Mouse (Mus musculus) limb, embryonic 15.5 days (tissue): Measurements from ENCODE around the gene Yif1b. TPM values are rescaled to one million over a fixed set of nuclear protein-coding genes. Genes with fewer than 3 reads are reported as not detected.

ENCODE experiments used
- ATAC-seq: fragments of 200-750 bp; cut with Nextera tagmentation; 2 replicates; pipeline ENCODE4 v1.8.0; 2017; ENCODE audit warnings: low read depth, moderate TSS enrichment; ENCODE audit not compliant: insufficient number of reproducible peaks, low FRiP score, low TSS enrichment
- H3K27ac ChIP-seq: fragments of 300-500 bp; sonication (generic); 2 replicates; pipeline ENCODE4 v1.5.1; 2015; ENCODE audit warnings: moderate library complexity, mild to moderate bottlenecking, inconsistent platforms
- H3K27me3 ChIP-seq: fragments of 300-500 bp; sonication (generic); 2 replicates; pipeline ENCODE4 v1.6.1; 2015; ENCODE audit warnings: inconsistent platforms
- H3K36me3 ChIP-seq: fragments of 300-500 bp; sonication (generic); 2 replicates; pipeline ENCODE4 v1.6.1; 2015; ENCODE audit warnings: inconsistent platforms
- H3K4me1 ChIP-seq: fragments of 300-500 bp; sonication (generic); 2 replicates; pipeline ENCODE4 v1.6.1; 2015; ENCODE audit warnings: inconsistent platforms
- H3K4me2 ChIP-seq: fragments of 300-500 bp; sonication (generic); 2 replicates; pipeline ENCODE4 v1.6.1; 2015; ENCODE audit warnings: mild to moderate bottlenecking, inconsistent platforms
- H3K4me3 ChIP-seq: fragments of 300-500 bp; sonication (generic); 2 replicates; pipeline ENCODE4 v1.5.1; 2015; ENCODE audit warnings: mild to moderate bottlenecking, inconsistent platforms
- H3K9ac ChIP-seq: fragments of 300-500 bp; sonication (generic); 2 replicates; pipeline ENCODE4 v1.6.1; 2015; ENCODE audit warnings: inconsistent platforms
- H3K9me3 ChIP-seq: fragments of 300-500 bp; sonication (generic); 2 replicates; pipeline ENCODE4 v1.6.1; 2016; ENCODE audit warnings: inconsistent platforms
- WGBS: fragments of 180-500 bp; shearing (Covaris S2); methylation state at CpG from one replicate; pipeline ENCODE4 v1.1.7; 2015; 5-methylcytosine and 5-hydroxymethylcytosine counted together
- polyA plus RNA-seq: library from polyadenylated mRNA; unstranded; fragments of >200 nt; fragmentation: Nextera tagmentation; extraction: Ambion mirVana; gene quantifications from 2 replicates; pipeline ENCODE4 v1.2.1, GENCODE M21; 2015

Gene Yif1b
- polyA plus RNA-seq, 1 experiment from 2014 or later: 137 TPM

DNA sequence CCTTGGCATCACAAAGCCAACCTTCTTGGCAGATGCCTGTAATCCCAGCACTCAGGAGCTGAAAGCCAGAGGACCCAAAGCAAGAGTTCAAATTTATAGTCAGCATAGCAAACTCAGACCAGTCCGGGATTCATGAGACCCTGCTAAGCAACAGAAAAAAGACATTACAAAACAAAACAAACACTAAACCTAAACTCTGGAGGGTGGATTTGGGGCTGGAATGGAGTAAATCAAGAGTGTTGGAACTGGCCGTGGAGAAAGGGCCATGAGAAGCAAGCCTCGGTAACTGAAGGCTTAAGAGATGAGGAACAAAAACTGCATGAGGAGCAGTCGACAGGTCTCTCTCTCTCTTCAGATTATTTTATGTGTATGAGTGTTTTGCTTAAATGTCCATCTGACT, 45.7 kb downstream of the Yif1b start:
- H3K27ac ChIP-seq: no peak overlapping the region
- 90% methylated on average over 4 of the region's 4 CpGs for WGBS
- no peak overlapping the region for H3K9ac ChIP-seq
- no peak overlapping the region for H3K4me3 ChIP-seq
- peaks cover 26% of the 10 kb centered on the region for H3K4me1 ChIP-seq
- H3K9me3 ChIP-seq: no peaks in the 10 kb centered on the region
- no peak for ATAC-seq
- H3K36me3 ChIP-seq: no peaks in the 10 kb centered on the region
- H3K27me3 ChIP-seq: peaks cover 22% of the 10 kb centered on the region
- no peak overlapping the region for H3K4me2 ChIP-seq

DNA sequence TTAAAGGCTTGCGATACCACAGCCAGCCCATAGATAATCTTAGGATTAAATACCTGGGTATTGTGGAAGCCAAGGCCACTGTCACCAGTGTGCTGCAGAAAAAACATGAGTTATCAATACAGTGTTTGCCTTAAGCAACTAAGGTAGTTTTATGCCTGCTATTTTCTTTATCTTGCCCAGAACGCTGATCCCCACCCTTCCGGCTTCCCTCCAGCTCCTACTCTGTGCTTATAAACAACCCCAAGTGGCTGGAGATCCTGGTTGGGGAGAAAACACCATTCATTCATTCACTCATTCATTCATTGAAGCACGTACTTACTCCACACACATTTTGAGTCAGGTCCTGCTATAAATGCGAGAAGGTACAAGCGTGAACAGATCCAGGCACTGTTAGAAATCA, 46.4 kb downstream of the Yif1b start:
- Histone ChIP-seq H3K36me3 (no peaks in the 10 kb centered on the region), H3K27me3 (peaks cover 22% of the 10 kb centered on the region), H3K27ac (no peak overlapping the region), H3K9ac (no peak overlapping the region), H3K4me2 (no peak overlapping the region), H3K4me1 (peaks cover 32% of the 10 kb centered on the region), H3K4me3 (no peak overlapping the region), H3K9me3 (no peaks in the 10 kb centered on the region)
- WGBS: 84% methylated on average over 6 of the region's 6 CpGs
- no peak for ATAC-seq

DNA sequence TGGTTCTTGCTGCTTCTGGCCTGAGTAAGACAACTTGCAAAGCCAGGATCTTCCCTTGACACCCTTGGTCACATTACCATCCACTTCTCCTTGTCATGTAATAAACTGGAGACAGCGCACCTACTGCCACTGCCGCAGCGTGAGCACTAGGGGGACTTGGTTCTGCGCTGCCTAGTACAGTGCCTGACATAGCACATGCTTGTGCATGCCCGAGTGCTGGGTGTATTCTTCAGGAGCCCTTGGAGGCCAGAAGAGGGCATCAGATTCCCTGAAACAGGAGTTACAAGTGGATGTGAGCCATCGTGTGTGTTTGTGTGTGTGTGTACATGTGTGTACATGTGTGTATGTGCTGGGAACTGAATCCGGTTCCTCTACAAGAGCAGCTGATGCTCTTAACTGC, 49.4 kb downstream of the Yif1b start:
- Histone ChIP-seq H3K4me3 (no peak overlapping the region), H3K4me1 (peaks cover 33% of the 10 kb centered on the region), H3K36me3 (no peaks in the 10 kb centered on the region), H3K27me3 (peaks cover 4% of the 10 kb centered on the region), H3K9me3 (no peaks in the 10 kb centered on the region), H3K9ac (no peak overlapping the region), H3K27ac (no peak overlapping the region), H3K4me2 (no peak overlapping the region)
- 80% methylated on average over 7 of the region's 7 CpGs for WGBS
- ATAC-seq: no peak

DNA sequence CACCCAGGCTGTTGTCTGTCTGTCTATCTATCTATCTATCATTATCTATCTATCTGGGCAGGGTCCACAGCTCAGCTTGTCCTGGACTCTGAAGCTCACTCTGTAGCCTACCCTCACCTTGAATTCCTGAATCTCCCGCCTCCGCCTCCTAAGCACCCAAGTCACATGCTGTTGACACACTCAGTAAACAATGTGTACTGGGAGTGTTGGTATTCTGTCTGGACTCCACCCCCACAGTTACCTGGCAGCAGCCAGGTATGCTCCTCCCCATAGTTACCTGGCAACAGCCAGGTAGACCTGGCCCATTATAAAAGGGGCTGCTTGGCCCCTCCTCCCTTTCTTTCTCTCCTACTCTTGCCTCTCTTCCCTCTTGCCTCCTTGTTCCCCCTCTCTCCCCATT, 50.0 kb downstream of the Yif1b start:
- Histone ChIP-seq H3K36me3 (no peaks in the 10 kb centered on the region), H3K4me2 (no peak overlapping the region), H3K4me3 (no peak overlapping the region), H3K27me3 (no peaks in the 10 kb centered on the region), H3K9me3 (no peaks in the 10 kb centered on the region), H3K27ac (no peak overlapping the region), H3K9ac (no peak overlapping the region), H3K4me1 (peaks cover 39% of the 10 kb centered on the region)
- ATAC-seq: no peak
- whole genome bisulfite sequencing: 83% methylated on average over 2 of the region's 2 CpGs

DNA sequence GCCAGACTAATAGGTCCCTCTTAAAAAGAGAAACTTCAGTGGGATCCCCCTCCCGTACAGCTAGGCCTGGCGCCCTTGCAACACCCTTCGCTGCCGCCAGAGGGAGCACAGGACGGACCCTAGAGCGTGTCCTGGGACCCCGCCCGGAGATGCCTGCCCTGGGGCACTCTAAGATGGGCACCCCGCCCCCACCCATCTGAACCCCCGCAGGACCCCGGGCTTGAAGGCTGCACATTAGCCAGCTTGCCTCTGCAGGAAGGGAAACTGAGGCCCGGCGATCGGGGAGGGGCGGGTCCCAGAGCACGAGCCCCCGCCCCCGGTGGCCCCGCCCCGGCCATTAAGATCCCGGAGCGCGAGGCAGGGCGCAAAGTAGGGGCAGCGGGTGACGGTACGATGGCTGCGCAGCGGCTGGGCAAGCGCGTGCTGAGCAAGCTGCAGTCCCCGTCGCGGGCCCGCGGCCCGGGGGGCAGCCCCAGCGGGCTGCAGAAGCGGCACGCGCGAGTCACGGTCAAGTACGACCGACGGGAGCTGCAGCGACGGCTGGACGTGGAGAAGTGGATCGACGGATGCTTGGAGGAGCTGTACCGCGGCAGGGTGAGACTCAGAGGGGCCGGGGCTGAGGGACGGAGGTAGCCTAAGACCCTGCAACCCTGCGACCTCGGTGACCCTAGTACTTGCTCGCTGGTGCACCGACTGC, 51.0 kb downstream of the Yif1b start, which contains the start of gene Ppp1r14a:
TSS of gene Ppp1r14a (plus strand) at position 367 of the 697 bp plus-strand sequence.
- Histone ChIP-seq H3K36me3 (no peaks in the 10 kb centered on the region), H3K4me3 (peak within 1 kb of the TSS; percentile 62), H3K4me1 (peaks cover 46% of the 10 kb centered on the region), H3K27ac (peak within 1 kb of the TSS; percentile 69), H3K27me3 (no peaks in the 10 kb centered on the region), H3K9ac (peak within 1 kb of the TSS; percentile 47), H3K4me2 (peak within 1 kb of the TSS; percentile 94), H3K9me3 (no peaks in the 10 kb centered on the region)
- under 1% methylated on average over 54 of the region's 59 CpGs for WGBS
- ATAC-seq: peak; percentile 49; the same call in 1 of the 2 replicates

DNA sequence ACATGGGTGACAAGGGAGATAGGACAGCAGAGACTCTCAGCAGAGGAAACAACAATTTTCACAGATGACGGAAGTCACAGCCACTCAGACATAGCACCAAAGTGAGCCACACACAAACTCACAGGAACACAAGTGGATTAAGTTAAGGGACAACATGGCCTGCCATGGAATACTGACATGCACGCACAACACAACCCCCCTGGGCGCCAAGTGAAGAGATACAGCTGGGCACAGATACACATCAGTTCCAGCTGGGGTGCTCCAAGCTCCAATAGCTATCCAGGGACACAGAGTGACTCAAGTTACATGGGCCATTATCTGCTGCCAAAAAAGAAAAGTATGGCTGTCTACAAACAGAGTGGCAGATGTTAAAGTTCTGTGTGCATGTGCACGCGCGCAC, 51.7 kb downstream of the Yif1b start:
- 70% methylated on average over 6 of the region's 6 CpGs for WGBS
- Histone ChIP-seq H3K4me3 (peak overlapping the region; percentile 62), H3K4me1 (peaks cover 48% of the 10 kb centered on the region), H3K36me3 (no peaks in the 10 kb centered on the region), H3K4me2 (peak overlapping the region; percentile 94), H3K9me3 (no peaks in the 10 kb centered on the region), H3K9ac (0 out of 2 replicates have a peak overlapping the region, but pooled peaks have one; percentile 47), H3K27ac (0 out of 2 replicates have a peak overlapping the region, but pooled peaks have one; percentile 69), H3K27me3 (no peaks in the 10 kb centered on the region)
- ATAC-seq: 0 out of 2 replicates have a peak, but pooled peaks have one; percentile 2

DNA sequence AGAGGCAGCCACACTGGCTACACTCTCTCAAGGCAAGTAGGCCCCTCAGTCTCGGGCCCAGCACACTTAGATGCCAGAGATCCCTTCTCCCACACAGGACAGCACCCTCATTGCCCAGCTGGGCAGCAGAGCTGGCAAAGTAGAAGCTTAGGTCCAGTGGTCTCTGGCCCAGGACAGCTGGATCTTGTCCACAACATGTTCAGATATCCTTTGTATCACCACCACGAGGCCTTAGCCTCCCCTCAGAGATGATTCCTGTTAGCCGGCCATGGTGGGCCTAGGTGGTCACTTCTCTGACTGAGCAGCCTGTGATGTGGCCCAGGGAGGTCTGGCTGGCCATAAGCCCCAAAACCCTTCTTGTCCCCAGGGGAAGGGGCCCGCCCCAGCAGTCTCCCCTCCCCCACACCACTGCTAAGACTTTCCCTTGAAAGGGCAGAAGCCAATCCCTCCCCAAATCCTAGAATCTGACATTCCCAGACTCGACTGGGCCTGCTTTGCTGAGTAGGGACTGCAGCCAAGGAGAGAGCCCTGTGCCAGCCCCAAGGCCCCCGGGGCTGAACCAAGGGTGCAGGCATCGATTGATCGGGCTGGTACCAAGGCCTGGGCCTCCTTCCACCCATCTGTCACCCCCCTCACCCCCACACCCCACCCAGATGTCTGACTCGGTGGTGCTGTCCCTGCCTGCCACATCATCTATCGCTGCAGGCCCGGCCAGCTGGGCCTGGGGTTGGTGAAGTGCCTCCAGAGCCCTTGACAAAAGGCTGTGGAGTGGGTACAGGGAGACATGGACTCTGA, 52.8 kb downstream of the Yif1b start:
- Histone ChIP-seq H3K9me3 (no peaks in the 10 kb centered on the region), H3K4me2 (0 out of 2 replicates have a peak overlapping the region, but pooled peaks have one; percentile 8), H3K9ac (no peak overlapping the region), H3K4me3 (no peak overlapping the region), H3K4me1 (peaks cover 48% of the 10 kb centered on the region), H3K27ac (0 out of 2 replicates have a peak overlapping the region, but pooled peaks have one; percentile 5), H3K27me3 (no peaks in the 10 kb centered on the region), H3K36me3 (no peaks in the 10 kb centered on the region)
- 37% methylated on average over 11 of the region's 11 CpGs for WGBS
- no peak for ATAC-seq

DNA sequence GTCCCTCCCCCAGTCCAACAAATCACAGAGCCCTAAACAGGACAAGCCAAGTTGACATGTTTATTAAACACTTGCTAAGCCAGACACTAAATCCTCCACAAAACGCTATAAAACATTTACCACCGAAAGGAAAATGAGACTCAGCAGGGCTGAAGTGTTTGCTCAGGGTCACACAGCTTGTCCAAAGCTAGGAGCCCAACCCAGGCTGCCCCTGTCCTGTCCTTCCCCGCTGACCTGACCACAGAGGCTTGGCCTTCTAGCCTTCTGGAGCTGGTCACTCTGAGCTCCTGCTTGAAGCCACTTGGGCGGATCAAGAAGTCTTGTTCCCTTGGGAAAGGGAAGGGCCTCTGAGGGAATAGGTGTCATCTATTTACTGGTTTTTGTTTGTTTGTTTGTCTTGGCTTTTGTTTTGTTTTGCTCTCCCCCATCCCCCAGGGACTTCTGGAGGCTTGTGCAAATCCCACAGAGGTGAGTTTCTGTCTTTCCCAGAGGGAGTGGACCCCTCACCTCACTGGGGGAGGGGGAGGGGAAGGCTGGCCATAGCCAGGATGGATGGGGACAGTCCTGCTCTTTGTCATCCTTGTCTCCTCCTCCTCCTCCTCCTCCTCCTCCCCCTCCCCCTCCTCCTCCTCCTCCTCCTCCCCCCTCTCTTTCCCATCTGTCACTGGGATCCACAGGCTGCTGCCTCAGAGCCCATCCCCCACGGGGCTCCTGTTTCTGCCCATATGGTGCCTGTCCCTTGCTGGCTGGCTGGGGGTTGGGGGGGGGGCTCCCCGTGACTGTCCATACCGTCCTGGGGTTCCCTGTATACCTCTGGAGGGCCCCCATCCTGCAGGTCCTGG, 53.7 kb downstream of the Yif1b start:
- ATAC-seq: no peak
- Histone ChIP-seq H3K9me3 (no peaks in the 10 kb centered on the region), H3K27me3 (no peaks in the 10 kb centered on the region), H3K9ac (0 out of 2 replicates have a peak overlapping the region, but pooled peaks have one; percentile 26), H3K4me2 (no peak overlapping the region), H3K36me3 (no peaks in the 10 kb centered on the region), H3K4me1 (peaks cover 48% of the 10 kb centered on the region), H3K27ac (0 out of 2 replicates have a peak overlapping the region, but pooled peaks have one; percentile 59), H3K4me3 (no peak overlapping the region)
- 18% methylated on average over 6 of the region's 7 CpGs for WGBS

DNA sequence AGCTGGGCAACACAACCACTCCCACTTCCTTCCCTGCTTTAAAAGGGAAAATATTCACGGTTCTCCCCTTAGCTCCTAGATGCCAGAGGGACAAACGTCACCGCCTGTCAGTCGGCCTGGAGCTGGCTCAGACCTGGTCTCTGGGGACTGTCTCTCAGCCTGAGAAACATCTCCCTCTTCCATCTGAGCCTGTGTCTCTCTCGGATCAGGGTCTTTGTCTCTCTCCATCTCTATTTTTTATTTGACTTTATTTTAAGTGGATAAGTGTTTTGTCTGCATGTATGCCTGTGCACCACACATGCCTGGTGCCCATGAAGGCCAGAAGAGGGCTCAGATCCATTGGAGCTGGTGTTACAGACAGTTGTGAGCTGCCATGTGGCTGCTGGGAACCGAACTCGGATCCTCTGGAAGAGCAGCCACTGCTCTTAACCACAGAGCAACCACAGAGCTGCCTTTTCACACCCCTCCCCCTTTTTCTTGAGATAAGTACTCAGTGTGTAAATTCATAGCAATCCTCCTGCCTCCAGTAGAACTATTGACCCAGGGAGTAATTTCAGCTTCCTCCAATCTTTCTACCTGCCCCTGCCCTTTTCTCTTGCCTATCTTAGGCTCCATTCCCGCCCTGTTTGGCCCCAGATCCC, 54.4 kb downstream of the Yif1b start:
- no peaks in the 10 kb centered on the region for H3K27me3 ChIP-seq
- H3K9ac ChIP-seq: 0 out of 2 replicates have a peak overlapping the region, but pooled peaks have one; percentile 26
- no peak overlapping the region for H3K4me2 ChIP-seq
- H3K4me3 ChIP-seq: no peak overlapping the region
- H3K36me3 ChIP-seq: no peaks in the 10 kb centered on the region
- peak overlapping the region; percentile 59; the same call in 1 of the 2 replicates for H3K27ac ChIP-seq
- WGBS: 29% methylated on average over 8 of the region's 8 CpGs
- ATAC-seq: no peak
- H3K9me3 ChIP-seq: no peaks in the 10 kb centered on the region
- H3K4me1 ChIP-seq: peaks cover 48% of the 10 kb centered on the region

DNA sequence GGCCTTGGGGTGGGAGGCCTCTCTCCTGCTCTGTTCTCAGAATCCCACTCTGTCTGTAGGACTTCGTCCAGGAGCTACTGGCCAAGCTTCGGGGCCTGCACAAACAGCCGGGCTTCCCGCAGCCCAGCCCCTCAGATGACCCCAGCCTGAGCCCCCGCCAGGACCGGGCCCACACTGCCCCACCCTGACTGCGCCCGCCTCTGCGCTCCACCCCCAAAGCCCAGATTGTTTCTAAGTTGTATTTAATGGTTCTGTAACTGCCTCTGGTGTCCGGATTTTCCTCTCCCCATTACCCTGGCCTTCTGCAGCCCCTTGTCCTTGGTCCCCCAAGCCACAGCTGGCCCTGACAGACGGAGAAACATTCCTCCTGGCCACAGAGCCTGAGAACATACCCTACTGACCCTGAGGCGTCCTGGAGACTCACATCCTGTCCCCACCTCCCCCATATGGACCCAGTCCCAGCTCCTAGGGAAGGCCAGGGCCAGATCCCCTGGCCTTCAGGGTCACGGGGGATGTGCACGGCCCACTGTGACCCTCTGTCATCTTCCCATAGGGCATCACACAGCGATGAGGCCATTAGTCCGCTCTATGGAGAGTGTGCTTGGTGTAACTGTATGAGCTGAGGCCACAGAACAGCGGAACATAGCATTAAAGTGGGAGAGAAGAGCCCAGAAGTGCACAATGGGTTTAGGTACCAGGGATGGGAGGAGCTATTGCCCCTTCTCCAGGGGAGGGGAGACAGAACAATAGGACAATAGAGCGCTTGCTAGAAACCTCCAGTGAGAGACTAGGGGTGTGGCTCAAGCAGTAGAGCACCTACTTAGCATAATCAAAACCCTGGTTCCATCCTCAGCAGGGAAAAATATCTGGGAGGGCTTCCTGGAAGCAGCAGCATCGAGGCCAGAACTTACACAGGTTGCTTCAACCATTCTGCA, 55.3 kb downstream of the Yif1b start:
- no peak overlapping the region for H3K4me3 ChIP-seq
- no peak for ATAC-seq
- no peak overlapping the region for H3K27ac ChIP-seq

More for the DNA sequence above, 55.3 kb downstream of the Yif1b start:
- 43% methylated on average over 19 of the region's 19 CpGs for WGBS
- no peaks in the 10 kb centered on the region for H3K27me3 ChIP-seq
- peaks cover 48% of the 10 kb centered on the region for H3K4me1 ChIP-seq
- H3K9me3 ChIP-seq: no peaks in the 10 kb centered on the region
- 0 out of 2 replicates have a peak overlapping the region, but pooled peaks have one; percentile 14 for H3K9ac ChIP-seq
- H3K36me3 ChIP-seq: no peaks in the 10 kb centered on the region
- no peak overlapping the region for H3K4me2 ChIP-seq
